Mouse (Mus musculus) liver, embryonic 16.5 days (tissue): ENCODE results near the gene Fam71e2. TPM values are rescaled to one million over a fixed set of nuclear protein-coding genes. Genes with fewer than 3 reads are reported as not detected.
A peak's percentile ranks its signal among the peaks of the same experiment; 100 is the strongest.

Source experiments
- ATAC-seq: fragments of 200-750 bp; cut with Nextera tagmentation; 2 replicates; pipeline ENCODE4 v1.8.0; 2017; ENCODE audit warnings: low read depth, mild to moderate bottlenecking, moderate number of reproducible peaks, moderate library complexity
- H3K27ac ChIP-seq: fragments of 300-500 bp; sonication (generic); 2 replicates; pipeline ENCODE4 v1.5.1; 2014; ENCODE audit warnings: mild to moderate bottlenecking, low read length
- H3K27me3 ChIP-seq: fragments of 300-500 bp; sonication (generic); 2 replicates; pipeline ENCODE4 v1.6.1; 2014; ENCODE audit warnings: low read depth, low read length, mixed read lengths; ENCODE audit not compliant: control insufficient read depth, insufficient read depth
- H3K36me3 ChIP-seq: fragments of 300-500 bp; sonication (generic); 2 replicates; pipeline ENCODE4 v1.6.1; 2014; ENCODE audit warnings: mild to moderate bottlenecking; ENCODE audit not compliant: control insufficient read depth, insufficient read depth
- H3K4me1 ChIP-seq: fragments of 300-500 bp; sonication (generic); 2 replicates; pipeline ENCODE4 v1.6.1; 2014; ENCODE audit warnings: low read depth, low read length, mixed read lengths; ENCODE audit not compliant: control insufficient read depth
- H3K4me2 ChIP-seq: fragments of 300-500 bp; sonication (generic); 2 replicates; pipeline ENCODE4 v1.6.1; 2014; ENCODE audit warnings: low read depth, low read length, mixed read lengths
- H3K4me3 ChIP-seq: fragments of 300-500 bp; sonication (generic); 2 replicates; pipeline ENCODE4 v1.5.1; 2014; ENCODE audit warnings: low read depth, mild to moderate bottlenecking, low read length
- H3K9ac ChIP-seq: fragments of 300-500 bp; sonication (generic); 2 replicates; pipeline ENCODE4 v1.6.1; 2014; ENCODE audit warnings: low read depth, low read length
- H3K9me3 ChIP-seq: fragments of 300-500 bp; sonication (generic); replicated peaks from 2 replicates; pipeline ENCODE4 v1.6.1; 2016; ENCODE audit warnings: low read length; ENCODE audit not compliant: control insufficient read depth
- WGBS: fragments of 180-500 bp; shearing (Covaris S2); extraction: QIAGEN DNeasy Blood & Tissue Kit; methylation state at CpG from one replicate; pipeline ENCODE4 v1.1.7; 2014; ENCODE audit not compliant: insufficient replicate concordance; 5-methylcytosine and 5-hydroxymethylcytosine counted together
- polyA plus RNA-seq: library from polyadenylated mRNA; unstranded; fragments of >200 nt; fragmentation: Nextera tagmentation; extraction: Ambion mirVana; gene quantifications from 2 replicates; pipeline ENCODE4 v1.2.1, GENCODE M21; 2015

Gene Fam71e2
- polyA plus RNA-seq, 1 experiment from 2014 or later = not detected

- ATAC-seq = no peak
- Histone ChIP-seq H3K27ac (peak overlapping the region; percentile 93), H3K27me3 (no peaks in the 10 kb centered on the region), H3K4me1 (peaks cover 78% of the 10 kb centered on the region), H3K36me3 (peaks cover 13% of the 10 kb centered on the region; the same call in 1 of the 2 replicates), H3K4me3 (peak overlapping the region; percentile 83), H3K9me3 (no peaks in the 10 kb centered on the region), H3K9ac (peak overlapping the region; percentile 90), H3K4me2 (peak overlapping the region; percentile 91)
- WGBS = 21% methylated on average over 2 of the region's 2 CpGs
Observed at GRCm38 (mm10) chr7:4743354-4743753, 27.7 kb downstream of the Fam71e2 start.

GRCm38 (mm10) chr7:4742482-4742819, 28.7 kb downstream of the Fam71e2 start:
- Histone ChIP-seq H3K4me2 (peak overlapping the region; percentile 91), H3K36me3 (peaks cover 13% of the 10 kb centered on the region; the same call in 1 of the 2 replicates), H3K4me3 (peak overlapping the region; percentile 83), H3K27me3 (no peaks in the 10 kb centered on the region), H3K9ac (peak overlapping the region; percentile 90), H3K27ac (peak overlapping the region; percentile 93), H3K9me3 (no peaks in the 10 kb centered on the region), H3K4me1 (peaks cover 71% of the 10 kb centered on the region)
- 60% methylated on average over 6 of the region's 6 CpGs for WGBS
- ATAC-seq = no peak

- peak; percentile 30 for ATAC-seq
- H3K4me1 ChIP-seq = peaks cover 66% of the 10 kb centered on the region
Observed at GRCm38 (mm10) chr7:4741672-4742481, 29.2 kb downstream of the Fam71e2 start.

GRCm38 (mm10) chr7:4741151-4741550, 30.0 kb downstream of the Fam71e2 start:
- ATAC-seq = peak; percentile 35
- Histone ChIP-seq H3K4me3 (peak overlapping the region; percentile 83), H3K27ac (peak overlapping the region; percentile 93), H3K36me3 (peaks cover 7% of the 10 kb centered on the region; the same call in 1 of the 2 replicates), H3K4me2 (peak overlapping the region; percentile 91), H3K27me3 (no peaks in the 10 kb centered on the region), H3K9me3 (no peaks in the 10 kb centered on the region), H3K4me1 (peaks cover 59% of the 10 kb centered on the region), H3K9ac (peak overlapping the region; percentile 90)
- 2% methylated on average over 4 of the region's 4 CpGs for WGBS

More at GRCm38 (mm10) chr7:4741672-4742481, 29.2 kb downstream of the Fam71e2 start:
- Histone ChIP-seq H3K9ac (peak overlapping the region; percentile 90), H3K27me3 (no peaks in the 10 kb centered on the region), H3K36me3 (peaks cover 13% of the 10 kb centered on the region; the same call in 1 of the 2 replicates), H3K4me3 (peak overlapping the region; percentile 83), H3K27ac (peak overlapping the region; percentile 93), H3K4me2 (peak overlapping the region; percentile 91), H3K9me3 (no peaks in the 10 kb centered on the region)
- WGBS = 55% methylated on average over 21 of the region's 21 CpGs

GRCm38 (mm10) chr7:4740309-4740727, 30.8 kb downstream of the Fam71e2 start:
- Histone ChIP-seq H3K9me3 (no peaks in the 10 kb centered on the region), H3K36me3 (0 out of 2 replicates have a peak, but pooled peaks cover 2% of the 10 kb centered on the region), H3K4me3 (peak overlapping the region; percentile 83), H3K4me1 (peaks cover 51% of the 10 kb centered on the region), H3K4me2 (peak overlapping the region; percentile 91), H3K27ac (peak overlapping the region; percentile 93), H3K9ac (peak overlapping the region; percentile 90), H3K27me3 (no peaks in the 10 kb centered on the region)
- peak; percentile 0; the same call in 1 of the 2 replicates for ATAC-seq
- under 1% methylated on average over 14 of the region's 14 CpGs for WGBS

GRCm38 (mm10) chr7:4739544-4740275, 31.4 kb downstream of the Fam71e2 start, which contains the start of gene Kmt5c:
Kmt5c (plus strand) TSS chr7:4740115.
- no peaks in the 10 kb centered on the region for H3K9me3 ChIP-seq
- peak within 1 kb of the TSS; percentile 93 for H3K27ac ChIP-seq
- H3K9ac ChIP-seq = peak within 1 kb of the TSS; percentile 90
- WGBS = under 1% methylated on average over 38 of the region's 44 CpGs
- peak within 1 kb of the TSS; percentile 83 for H3K4me3 ChIP-seq
- 0 out of 2 replicates have a peak, but pooled peaks cover 2% of the 10 kb centered on the region for H3K36me3 ChIP-seq
- no peaks in the 10 kb centered on the region for H3K27me3 ChIP-seq
- ATAC-seq = peak; percentile 88
- peak within 1 kb of the TSS; percentile 91 for H3K4me2 ChIP-seq
- peaks cover 45% of the 10 kb centered on the region for H3K4me1 ChIP-seq

GRCm38 (mm10) chr7:4739041-4739543, 32.0 kb downstream of the Fam71e2 start:
- no peak for ATAC-seq
- peaks cover 38% of the 10 kb centered on the region for H3K4me1 ChIP-seq
- H3K27ac ChIP-seq = peak overlapping the region; percentile 14; the same call in 1 of the 2 replicates

GRCm38 (mm10) chr7:4732968-4733392, 38.1 kb downstream of the Fam71e2 start:
- no peaks in the 10 kb centered on the region for H3K27me3 ChIP-seq
- H3K9me3 ChIP-seq = no peaks in the 10 kb centered on the region
- peaks cover 14% of the 10 kb centered on the region for H3K4me1 ChIP-seq
- H3K9ac ChIP-seq = peak overlapping the region; percentile 4; the same call in 1 of the 2 replicates
- peak; percentile 78 for ATAC-seq
- H3K4me2 ChIP-seq = peak overlapping the region; percentile 4; the same call in 1 of the 2 replicates
- no peaks in the 10 kb centered on the region for H3K36me3 ChIP-seq
- H3K27ac ChIP-seq = no peak overlapping the region
- H3K4me3 ChIP-seq = no peak overlapping the region
- WGBS = 23% methylated on average over 6 of the region's 6 CpGs

More at GRCm38 (mm10) chr7:4739041-4739543, 32.0 kb downstream of the Fam71e2 start:
- Histone ChIP-seq H3K4me3 (peak overlapping the region; percentile 83), H3K36me3 (no peaks in the 10 kb centered on the region), H3K9ac (peak overlapping the region; percentile 46), H3K9me3 (no peaks in the 10 kb centered on the region), H3K4me2 (peak overlapping the region; percentile 91), H3K27me3 (no peaks in the 10 kb centered on the region)
- 52% methylated on average over 10 of the region's 10 CpGs for WGBS
